Mouse (Mus musculus): ENCODE data around the gene Prr15l.

DNA sequence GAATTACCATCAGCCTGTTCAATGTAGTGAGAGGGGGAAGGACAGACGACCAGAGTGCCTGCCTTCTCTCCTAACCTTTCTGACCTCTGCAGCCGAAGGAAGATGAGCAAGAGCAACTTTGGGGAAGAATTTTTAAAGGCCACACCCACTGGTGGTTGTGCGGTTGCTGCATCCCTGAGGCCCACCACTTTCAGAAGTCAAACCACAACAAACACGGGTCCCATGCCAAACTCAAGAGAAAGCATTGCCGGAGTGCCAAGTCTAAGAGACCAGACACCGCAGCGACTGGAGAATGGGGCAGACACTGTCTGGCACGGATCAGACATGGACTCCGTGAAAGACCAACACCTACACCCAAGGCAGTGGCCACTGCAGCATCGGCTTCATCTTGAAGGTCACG is 3.0 kb upstream of the Prr15l start:
- TF ChIP-seq CTCF (IDR thresholded peaks at IDR 0.05; ENCODE audit: extremely low read depth, insufficient read depth, low read length) = no peak
- TF ChIP-seq POLR2A (IDR thresholded peaks at IDR 0.05; ENCODE audit: extremely low read depth, insufficient read depth, low read length) = no peak

All from cortical plate, adult 2 months (tissue).